Mouse (Mus musculus) forebrain, embryonic 16.5 days (tissue): ENCODE results near the gene Pygm. TPM values are rescaled to one million over a fixed set of nuclear protein-coding genes. Genes with fewer than 3 reads are reported as not detected.

Experiments used
- ATAC-seq: fragments of 200-750 bp; cut with Nextera tagmentation; 2 replicates; pipeline ENCODE4 v1.8.0; 2017; ENCODE audit warnings: mild to moderate bottlenecking, moderate library complexity
- H3K27ac ChIP-seq: fragments of 300-500 bp; sonication (generic); 2 replicates; pipeline ENCODE4 v1.5.1; 2014; ENCODE audit warnings: low read length, control low read depth
- H3K27me3 ChIP-seq: fragments of 300-500 bp; sonication (generic); replicated peaks from 2 replicates; pipeline ENCODE4 v1.6.1; 2014; ENCODE audit warnings: low read length; ENCODE audit not compliant: control insufficient read depth, insufficient read depth
- H3K36me3 ChIP-seq: fragments of 300-500 bp; sonication (generic); 2 replicates; pipeline ENCODE4 v1.6.1; 2014; ENCODE audit not compliant: control insufficient read depth, insufficient read depth
- H3K4me1 ChIP-seq: fragments of 300-500 bp; sonication (generic); replicated peaks from 2 replicates; pipeline ENCODE4 v1.6.1; 2014; ENCODE audit warnings: low read length; ENCODE audit not compliant: control insufficient read depth, insufficient read depth
- H3K4me2 ChIP-seq: fragments of 300-500 bp; sonication (generic); 2 replicates; pipeline ENCODE4 v1.6.1; 2014; ENCODE audit warnings: mild to moderate bottlenecking, low read length, control low read depth
- H3K4me3 ChIP-seq: fragments of 300-500 bp; sonication (generic); replicated peaks from 2 replicates; pipeline ENCODE4 v1.5.1; 2014; ENCODE audit warnings: mild to moderate bottlenecking, low read length, control low read depth
- H3K9ac ChIP-seq: fragments of 300-500 bp; sonication (generic); replicated peaks from 2 replicates; pipeline ENCODE4 v1.6.1; 2014; ENCODE audit warnings: low read depth, low read length, control low read depth
- H3K9me3 ChIP-seq: fragments of 300-500 bp; sonication (generic); 2 replicates; pipeline ENCODE4 v1.6.1; 2016; ENCODE audit warnings: low read length; ENCODE audit not compliant: control insufficient read depth
- WGBS: fragments of 180-500 bp; shearing (Covaris S2); extraction: QIAGEN DNeasy Blood & Tissue Kit; methylation state at CpG from one replicate; pipeline ENCODE4 v1.1.7; 2014; 5-methylcytosine and 5-hydroxymethylcytosine counted together
- microRNA-seq: library from miRNA; unstranded; fragments of <30 nt; microRNA quantifications from one replicate; pipeline ENCODE4, GENCODE M21; 2017
- polyA plus RNA-seq: library from polyadenylated mRNA; unstranded; fragments of >200 nt; fragmentation: Nextera tagmentation; extraction: Ambion mirVana; gene quantifications from 2 replicates; pipeline ENCODE4 v1.2.1, GENCODE M21; 2015

Gene Pygm
- polyA plus RNA-seq, 1 experiment from 2014 or later = 2.8 TPM

- Histone ChIP-seq H3K4me1 (peaks cover 74% of the 10 kb centered on the region), H3K4me2 (peak overlapping the region; percentile 63), H3K4me3 (peak overlapping the region; percentile 37), H3K9ac (peak overlapping the region; percentile 53), H3K27me3 (peaks cover 11% of the 10 kb centered on the region; the same call in 1 of the 2 replicates), H3K27ac (no peak overlapping the region), H3K36me3 (no peaks in the 10 kb centered on the region), H3K9me3 (no peaks in the 10 kb centered on the region)
- 2% methylated on average over 54 of the region's 60 CpGs for WGBS
- peak; percentile 22; the same call in 1 of the 2 replicates for ATAC-seq
Measured at GRCm38 (mm10) chr19:6428501-6429200, 44.5 kb downstream of the Pygm start.

DNA sequence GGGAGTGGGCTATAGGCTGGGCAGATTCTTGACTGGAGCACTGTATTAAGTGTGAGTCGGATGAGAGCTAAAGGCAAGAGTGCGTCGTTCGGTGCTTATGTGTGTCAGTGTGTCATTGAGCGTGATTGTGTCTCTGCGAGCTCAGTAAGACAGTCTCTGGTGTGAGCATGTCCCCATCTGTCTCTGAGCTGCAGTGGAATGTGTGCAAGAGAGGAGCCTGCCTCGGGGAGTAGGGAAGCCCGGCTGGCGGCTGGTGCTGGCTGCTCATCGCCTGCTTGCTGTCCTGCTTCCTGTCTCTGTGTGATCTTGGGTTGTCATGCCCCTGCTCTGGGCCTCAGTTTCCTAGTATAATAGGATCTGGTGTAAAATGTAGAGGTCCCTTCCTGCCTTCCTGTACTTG is 58.8 kb downstream of the Pygm start:
- H3K4me1 ChIP-seq = peaks cover 48% of the 10 kb centered on the region
- 65% methylated on average over 10 of the region's 10 CpGs for WGBS
- H3K4me2 ChIP-seq = no peak overlapping the region
- no peaks in the 10 kb centered on the region for H3K27me3 ChIP-seq
- H3K36me3 ChIP-seq = no peaks in the 10 kb centered on the region
- ATAC-seq = no peak
- no peak overlapping the region for H3K4me3 ChIP-seq
- no peak overlapping the region for H3K9ac ChIP-seq
- no peaks in the 10 kb centered on the region for H3K9me3 ChIP-seq
- no peak overlapping the region for H3K27ac ChIP-seq

DNA sequence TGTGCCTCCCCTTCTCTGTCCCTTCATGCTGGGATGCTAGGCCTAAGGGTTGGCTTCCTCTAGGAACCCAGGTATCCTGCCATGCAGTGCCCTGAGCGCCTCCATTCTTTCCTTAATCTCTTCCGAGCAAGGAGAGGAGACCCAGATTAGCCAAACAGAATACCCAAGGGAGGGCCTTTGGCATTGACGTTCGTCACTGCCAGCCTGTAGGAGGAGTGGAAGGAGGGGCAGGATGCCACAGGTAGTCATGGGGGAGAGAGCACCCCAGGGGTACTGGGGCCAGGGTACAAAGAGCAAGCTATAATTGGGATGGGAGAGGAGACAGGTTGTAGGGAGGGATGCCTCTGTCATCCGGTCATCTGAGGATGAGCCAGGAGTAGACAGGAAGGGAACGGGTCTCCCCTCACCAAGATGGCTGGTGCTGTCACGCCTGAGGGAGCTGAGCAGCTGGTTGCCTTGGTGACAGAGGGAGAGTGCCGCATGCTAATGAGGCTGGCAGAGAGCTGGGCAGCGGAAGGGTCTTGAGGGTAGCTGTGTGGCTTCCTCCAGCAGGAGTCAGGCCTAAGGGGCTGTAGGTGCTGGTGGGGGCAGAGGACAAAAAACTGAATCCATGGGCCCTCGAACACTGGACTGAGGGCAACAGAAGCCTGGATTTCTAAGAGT is 61.7 kb downstream of the Pygm start:
- peak; percentile 88 for ATAC-seq
- Histone ChIP-seq H3K9me3 (no peaks in the 10 kb centered on the region), H3K9ac (peak overlapping the region; percentile 43), H3K27me3 (no peaks in the 10 kb centered on the region), H3K4me2 (peak overlapping the region; percentile 42), H3K4me3 (no peak overlapping the region), H3K4me1 (peaks cover 52% of the 10 kb centered on the region), H3K36me3 (no peaks in the 10 kb centered on the region), H3K27ac (peak overlapping the region; percentile 64)
- 5% methylated on average over 10 of the region's 10 CpGs for WGBS

DNA sequence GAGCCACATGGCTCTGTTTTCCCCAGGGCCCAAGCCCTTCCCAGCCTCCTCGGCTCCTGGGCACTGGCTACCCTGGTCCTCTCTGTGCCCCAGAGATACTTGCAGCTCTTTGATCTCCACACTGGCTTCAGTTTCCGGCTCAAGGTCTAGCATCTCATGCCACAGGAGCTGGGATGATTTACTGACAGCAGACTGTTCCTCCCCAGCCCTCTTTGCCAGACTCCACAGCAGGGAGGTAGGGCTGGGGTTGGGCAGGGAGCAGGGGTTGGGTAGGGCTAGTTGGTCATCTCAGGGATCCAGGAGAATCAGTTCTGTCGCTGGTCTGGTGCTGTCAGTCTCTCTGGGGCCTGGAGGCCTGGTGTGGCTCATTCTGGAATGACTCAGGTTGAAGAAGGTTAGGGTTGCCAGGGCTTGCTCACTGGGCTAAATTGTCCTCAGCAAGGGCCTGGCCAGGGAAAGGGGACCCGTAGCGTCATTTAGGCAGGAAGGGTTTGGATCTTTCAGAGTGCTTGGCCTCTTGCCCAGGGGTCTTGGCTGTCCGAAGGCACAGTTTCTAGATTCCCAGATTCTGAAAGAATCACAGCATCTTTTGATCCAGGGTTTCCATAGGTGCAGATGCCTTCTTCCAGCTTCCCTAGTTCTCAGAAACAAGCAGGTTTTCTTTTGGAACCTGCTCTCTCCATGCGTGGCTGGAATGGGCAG is 62.7 kb downstream of the Pygm start:
- no peak for ATAC-seq
- Histone ChIP-seq H3K4me2 (no peak overlapping the region), H3K36me3 (no peaks in the 10 kb centered on the region), H3K27me3 (no peaks in the 10 kb centered on the region), H3K4me1 (peaks cover 56% of the 10 kb centered on the region), H3K9me3 (no peaks in the 10 kb centered on the region), H3K4me3 (no peak overlapping the region), H3K27ac (peak overlapping the region; percentile 64; the same call in 1 of the 2 replicates), H3K9ac (0 out of 2 replicates have a peak overlapping the region, but pooled peaks have one; percentile 23)
- 39% methylated on average over 7 of the region's 7 CpGs for WGBS

Small RNA genes within 50 kb of the gene (microRNA-seq; reads per million reads assigned to microRNA genes)
- gene Mir6989 = not detected

Other genes starting within 250 kb of the Pygm start
- not detected in 2 replicates for gene Batf2, start 243.4 kb upstream of the Pygm start, polyA plus RNA-seq
- 69.9 and 92.6 TPM in 2 replicates for gene Arl2, start 242.9 kb upstream of the Pygm start, polyA plus RNA-seq
- gene Majin, start 200.0 kb upstream of the Pygm start, polyA plus RNA-seq = not detected in 2 replicates
- gene Gpha2, start 158.0 kb upstream of the Pygm start, polyA plus RNA-seq = not detected in 2 replicates
- 106 and 117 TPM in 2 replicates for gene Ppp2r5b, start 148.5 kb upstream of the Pygm start, polyA plus RNA-seq
- 11.2 and 13.1 TPM in 2 replicates for gene Atg2a, start 142.7 kb upstream of the Pygm start, polyA plus RNA-seq
- 105 and 106 TPM in 2 replicates for gene Ehd1, start 107.7 kb upstream of the Pygm start, polyA plus RNA-seq
- gene Cdc42bpg, start 77.9 kb upstream of the Pygm start, polyA plus RNA-seq = 0.52 and 1.1 TPM in 2 replicates
- 96.1 and 96.5 TPM in 2 replicates for gene Men1, start 49.4 kb upstream of the Pygm start, polyA plus RNA-seq
- gene Map4k2, start 43.3 kb upstream of the Pygm start, polyA plus RNA-seq = 12.3 and 21.2 TPM in 2 replicates
- 122 and 127 TPM in 2 replicates for gene Sf1, start 20.7 kb upstream of the Pygm start, polyA plus RNA-seq
- gene Rasgrp2, start 14.9 kb downstream of the Pygm start, polyA plus RNA-seq = 48.8 and 60.8 TPM in 2 replicates
- 28.1 and 28.5 TPM in 2 replicates for gene Nrxn2, start 34.3 kb downstream of the Pygm start, polyA plus RNA-seq
- not detected in 2 replicates for gene Slc22a12, start 158.6 kb downstream of the Pygm start, polyA plus RNA-seq